Mouse (Mus musculus): ENCODE data around the gene Hoxc11. TPM values are rescaled to one million over a fixed set of nuclear protein-coding genes. Genes with fewer than 3 reads are reported as not detected.

Hoxc11 gene
- total and polyA plus RNA-seq, 3 experiments = not detected

DNA sequence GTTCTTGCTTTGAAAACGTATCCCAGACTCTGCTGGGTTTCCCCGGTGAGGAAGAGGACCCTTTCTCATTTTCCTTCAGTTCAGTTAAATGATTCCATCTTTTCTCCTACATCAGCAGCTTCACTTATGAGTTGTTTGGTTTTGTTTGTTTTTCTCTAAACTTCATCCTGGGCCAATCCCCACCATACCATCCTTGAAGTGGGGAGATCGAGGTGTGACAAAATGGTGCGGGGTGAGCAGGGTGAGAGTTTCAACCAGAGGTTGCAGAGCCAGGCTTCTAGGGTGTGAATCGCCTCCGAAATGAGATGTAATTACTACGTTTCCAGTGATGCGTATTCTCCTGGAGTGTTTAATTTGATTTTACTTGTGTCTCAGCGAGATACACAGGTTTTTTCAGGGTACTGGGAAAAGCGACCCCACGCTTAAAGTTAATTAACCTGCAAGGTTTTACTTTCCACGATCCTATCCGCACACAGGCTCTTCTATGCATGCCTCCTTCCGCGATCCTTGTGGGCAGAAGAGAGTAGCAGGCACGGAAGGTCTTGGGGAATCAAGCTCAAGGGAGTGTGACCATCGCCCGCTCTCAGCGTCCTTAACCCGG, 36.2 kb upstream of the Hoxc11 start:
- Histone ChIP-seq H3K9ac (ENCODE audit: insufficient read depth, low read depth) (no peak overlapping the region), H3K27me3 (replicated peaks) (peaks cover 89% of the 10 kb centered on the region), H3K4me1 (ENCODE audit: control insufficient read depth in 1 of 2, insufficient read depth in 2 of 2) (no peaks in the 10 kb centered on the region), H3K79me2 (replicated peaks; ENCODE audit: control insufficient read depth, extremely low read depth, insufficient read depth, poor library complexity, severe bottlenecking) (no peaks in the 10 kb centered on the region), H3K4me3 (replicated peaks in 1 of 3; ENCODE audit: low read depth in 2 of 3, low read length in 2 of 3, poor library complexity in 1 of 3) (no peak overlapping the region), H3K4me2 (ENCODE audit: insufficient read depth, low read depth, poor library complexity, severe bottlenecking) (no peak overlapping the region), H3K9me3 (replicated peaks; ENCODE audit: low read length) (peaks cover 13% of the 10 kb centered on the region), H3K27ac (ENCODE audit: insufficient read depth, low read depth) (no peak overlapping the region), H3K36me3 (replicated peaks in 1 of 2; ENCODE audit: control insufficient read depth in 1 of 2, insufficient read depth in 1 of 2, low read length in 1 of 2) (no peaks in the 10 kb centered on the region)
- TF ChIP-seq JUND (conservative IDR thresholded peaks at IDR 0.05; ENCODE audit: low read depth, low read length) (no peak), RCOR1 (conservative IDR thresholded peaks at IDR 0.05; ENCODE audit: low read depth, low read length) (no peak), MAFK (IDR thresholded peaks at IDR 0.05; ENCODE audit: insufficient replicate concordance, low read length) (no peak)
- no peak for DNase-seq (ENCODE audit: extremely low read depth)
- in situ Hi-C loops (cut with MboI; ENCODE audit: low pct_ligation_motif_present, low pct_unique_long_range_greater_than_20kb, low sequenced_read_pairs) (no loop called here), dilution Hi-C loops (cut with MboI; ENCODE audit: extremely low pct_ligation_motif_present, extremely low pct_unique_long_range_greater_than_20kb, low sequenced_read_pairs) (no loop called here)

DNA sequence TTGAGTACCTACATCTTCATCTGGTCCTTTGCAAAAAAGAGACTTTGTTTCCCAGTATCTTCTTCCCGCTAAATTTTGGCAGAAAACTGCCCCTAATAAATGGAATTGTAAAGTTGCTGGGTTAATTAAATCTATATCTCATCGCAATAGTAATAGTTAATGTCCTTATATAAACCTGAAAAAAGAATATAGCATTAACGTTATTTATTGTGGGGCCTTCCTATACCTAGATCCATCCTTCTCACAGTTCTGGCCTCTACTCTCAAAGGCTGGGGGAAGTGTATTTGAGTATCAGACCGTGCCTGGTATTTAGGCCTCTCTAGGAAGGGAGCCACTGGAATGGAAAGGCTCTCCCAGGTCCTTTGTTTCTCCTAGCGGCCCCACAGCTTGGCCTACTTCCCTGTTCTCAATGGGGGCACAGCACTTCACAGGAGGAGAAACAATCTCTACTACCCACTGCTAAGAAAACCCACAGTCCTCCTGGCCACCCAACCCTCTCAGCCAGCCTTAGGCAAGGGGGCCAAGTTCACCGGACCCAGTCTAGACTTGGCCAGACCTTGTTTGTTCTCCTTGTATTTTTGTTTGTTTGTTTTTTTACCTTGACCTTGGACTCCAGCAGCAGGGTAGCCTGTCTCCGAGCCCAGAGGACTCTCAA, 35.5 kb upstream of the Hoxc11 start:
- dilution Hi-C loops (cut with MboI; ENCODE audit: extremely low pct_ligation_motif_present, extremely low pct_unique_long_range_greater_than_20kb, low sequenced_read_pairs) (no loop called here), in situ Hi-C loops (cut with MboI; ENCODE audit: low pct_ligation_motif_present, low pct_unique_long_range_greater_than_20kb, low sequenced_read_pairs) (no loop called here)
- Histone ChIP-seq H3K4me2 (ENCODE audit: insufficient read depth, low read depth, poor library complexity, severe bottlenecking) (no peak overlapping the region), H3K9ac (ENCODE audit: insufficient read depth, low read depth) (no peak overlapping the region), H3K36me3 (replicated peaks in 1 of 2; ENCODE audit: control insufficient read depth in 1 of 2, insufficient read depth in 1 of 2, low read length in 1 of 2) (no peaks in the 10 kb centered on the region), H3K27ac (ENCODE audit: insufficient read depth, low read depth) (no peak overlapping the region), H3K9me3 (replicated peaks; ENCODE audit: low read length) (peaks cover 13% of the 10 kb centered on the region), H3K79me2 (replicated peaks; ENCODE audit: control insufficient read depth, extremely low read depth, insufficient read depth, poor library complexity, severe bottlenecking) (no peaks in the 10 kb centered on the region), H3K4me1 (ENCODE audit: control insufficient read depth in 1 of 2, insufficient read depth in 2 of 2) (no peaks in the 10 kb centered on the region), H3K27me3 (replicated peaks) (peaks cover 89% of the 10 kb centered on the region), H3K4me3 (replicated peaks in 1 of 3; ENCODE audit: low read depth in 2 of 3, low read length in 2 of 3, poor library complexity in 1 of 3) (no peak overlapping the region)
- no peak for DNase-seq (ENCODE audit: extremely low read depth)
- TF ChIP-seq MAZ (IDR thresholded peaks at IDR 0.05; ENCODE audit: low read depth, low read length) = no peak
- TF ChIP-seq EP300 (IDR thresholded peaks at IDR 0.05; ENCODE audit: low read length) = no peak

DNA sequence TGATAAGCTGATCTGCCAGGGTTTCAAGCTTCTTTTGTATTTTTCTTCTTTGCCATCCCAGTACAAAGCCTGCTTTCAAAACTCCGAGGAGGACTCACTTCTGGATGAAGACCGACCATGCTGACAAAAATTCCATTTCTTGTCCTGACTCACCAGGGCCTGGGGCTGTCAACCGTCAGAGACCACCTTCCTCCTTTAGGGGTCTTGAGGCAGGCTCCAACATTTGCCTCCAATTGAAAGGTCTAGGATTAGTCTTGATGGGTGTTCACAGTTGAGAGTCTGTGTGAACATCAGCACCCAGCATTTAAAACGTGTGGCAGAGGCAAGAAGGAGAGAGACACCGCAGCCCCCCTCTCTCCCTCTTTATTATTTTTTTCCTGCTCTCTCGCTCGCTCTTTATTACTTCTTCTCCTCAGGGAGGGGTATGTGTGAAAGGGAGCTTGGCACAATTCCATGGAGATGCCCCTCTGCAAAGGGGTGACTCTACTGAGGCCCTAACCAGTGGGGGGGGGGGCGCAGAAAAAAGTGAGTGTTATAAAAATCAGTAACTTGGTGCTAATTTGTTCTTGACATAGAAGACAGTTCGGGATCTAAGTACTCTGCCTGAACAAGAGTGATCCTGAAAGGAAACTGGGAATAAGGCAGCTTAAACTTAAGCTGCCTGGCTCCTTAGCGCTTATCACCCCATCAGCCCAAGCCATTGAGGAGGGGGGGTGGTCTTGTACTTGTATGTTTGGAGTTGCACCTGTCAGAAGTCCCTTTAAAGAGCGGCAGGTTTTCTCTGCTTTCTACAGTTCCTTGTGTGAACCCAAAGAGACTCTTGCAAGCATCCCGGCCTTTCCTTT, 34.7 kb upstream of the Hoxc11 start:
- peaks cover 88% of the 10 kb centered on the region for H3K27me3 ChIP-seq (replicated peaks)
- TF ChIP-seq HCFC1 (IDR thresholded peaks at IDR 0.05; ENCODE audit: low read depth, low read length) (no peak), NRF1 (IDR thresholded peaks at IDR 0.05; ENCODE audit: low read depth, low read length) (no peak), POLR2A (IDR thresholded peaks at IDR 0.05; ENCODE audit: low read depth, low read length) (no peak), NELFE (IDR thresholded peaks at IDR 0.05; ENCODE audit: low read depth, low read length) (no peak), MAX (IDR thresholded peaks at IDR 0.05; ENCODE audit: low read length) (no peak), JUN (IDR thresholded peaks at IDR 0.05; ENCODE audit: insufficient read depth, low read depth, low read length) (no peak), BHLHE40 (IDR thresholded peaks at IDR 0.05; ENCODE audit: low read depth, low read length) (no peak), GABPA (IDR thresholded peaks at IDR 0.05; ENCODE audit: insufficient replicate concordance, low read depth, low read length) (no peak), UBTF (IDR thresholded peaks at IDR 0.05; ENCODE audit: low read depth, low read length) (no peak), MEF2A (IDR thresholded peaks at IDR 0.05; ENCODE audit: borderline replicate concordance, low read depth, low read length) (no peak), ELF1 (IDR thresholded peaks at IDR 0.05; ENCODE audit: low read depth, low read length) (no peak)
- no peak for DNase-seq (ENCODE audit: extremely low read depth)
- no peak overlapping the region for H3K27ac ChIP-seq (ENCODE audit: insufficient read depth, low read depth)
- H3K4me1 ChIP-seq (ENCODE audit: control insufficient read depth in 1 of 2, insufficient read depth in 2 of 2) = no peaks in the 10 kb centered on the region
- H3K9me3 ChIP-seq (replicated peaks; ENCODE audit: low read length) = peaks cover 13% of the 10 kb centered on the region
- H3K9ac ChIP-seq (ENCODE audit: insufficient read depth, low read depth) = no peak overlapping the region
- H3K4me3 ChIP-seq (replicated peaks in 1 of 3; ENCODE audit: low read depth in 2 of 3, low read length in 2 of 3, poor library complexity in 1 of 3) = no peak overlapping the region
- no peaks in the 10 kb centered on the region for H3K79me2 ChIP-seq (replicated peaks; ENCODE audit: control insufficient read depth, extremely low read depth, insufficient read depth, poor library complexity, severe bottlenecking)
- no peak overlapping the region for H3K4me2 ChIP-seq (ENCODE audit: insufficient read depth, low read depth, poor library complexity, severe bottlenecking)
- dilution Hi-C loops (cut with MboI; ENCODE audit: extremely low pct_ligation_motif_present, extremely low pct_unique_long_range_greater_than_20kb, low sequenced_read_pairs) = no loop called here
- in situ Hi-C loops (cut with MboI; ENCODE audit: low pct_ligation_motif_present, low pct_unique_long_range_greater_than_20kb, low sequenced_read_pairs) = no loop called here
- H3K36me3 ChIP-seq (replicated peaks in 1 of 2; ENCODE audit: control insufficient read depth in 1 of 2, insufficient read depth in 1 of 2, low read length in 1 of 2) = no peaks in the 10 kb centered on the region
